Mouse (Mus musculus): ENCODE measurements around the gene Sema3a. TPM values are rescaled to one million over a fixed set of nuclear protein-coding genes. Genes with fewer than 3 reads are reported as not detected.
"Not testable (repeated sequence)": the region's sequence is repeated elsewhere in the genome, so short reads cannot be mapped to it uniquely, and the experiment has no call there.

Gene Sema3a
- polyA plus RNA-seq, 2 experiments, result 22.1 to 43.8 TPM

- H3K4me3 ChIP-seq (replicated peaks; ENCODE audit: low read length), result no peak overlapping the region
- H3K27ac ChIP-seq (replicated peaks; ENCODE audit: low read depth, low read length), result no peak overlapping the region
- no peak overlapping the region for H3K4me2 ChIP-seq (replicated peaks; ENCODE audit: low read depth, low read length, severe bottlenecking)
- no peaks in the 10 kb centered on the region for H3K4me1 ChIP-seq (ENCODE audit: control insufficient read depth, insufficient read depth, low read length)
- 88% methylated on average over 2 of the region's 2 CpGs for WGBS
- TF ChIP-seq POLR2A (IDR thresholded peaks at IDR 0.05; ENCODE audit: borderline replicate concordance, extremely low read depth, insufficient read depth, insufficient read length), result no peak
- H3K27me3 ChIP-seq (ENCODE audit: control insufficient read depth, insufficient read depth, low read length), result no peaks in the 10 kb centered on the region
- H3K36me3 ChIP-seq (ENCODE audit: control insufficient read depth, insufficient read depth, low read length), result peaks cover 9% of the 10 kb centered on the region
- no peak overlapping the region for H3K9ac ChIP-seq (ENCODE audit: low read depth, low read length, severe bottlenecking)
- DNase-seq (ENCODE audit: low spot score), result no peak
- no peak for ATAC-seq (ENCODE audit: low FRiP score, low read depth)
- H3K9me3 ChIP-seq (ENCODE audit: control insufficient read depth, low read length), result no peaks in the 10 kb centered on the region
Measured at GRCm38 (mm10) chr5:13594422-13594821, 469.2 kb downstream of the Sema3a start.

DNA sequence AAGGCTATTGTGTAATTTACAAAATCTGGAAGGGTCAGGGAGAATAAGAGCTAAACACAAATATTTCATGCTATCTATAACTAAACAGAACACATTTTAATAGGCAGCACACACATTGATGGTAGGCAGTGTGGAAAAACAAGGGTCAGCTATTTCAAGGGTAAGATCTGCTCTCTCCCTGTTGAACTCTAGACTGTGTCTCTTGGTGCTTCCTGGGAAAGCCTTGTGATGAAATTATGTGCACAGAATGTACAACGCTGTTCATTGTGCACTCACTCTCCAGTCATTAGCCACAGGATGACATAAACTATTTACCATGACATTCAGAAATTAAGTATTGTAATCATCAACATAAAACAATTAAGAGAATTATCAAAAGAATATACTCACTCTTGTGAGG is 486.4 kb downstream of the Sema3a start:
- WGBS, result 57% methylated on average over 1 of the region's 1 CpGs
- Histone ChIP-seq H3K4me1 (ENCODE audit: control insufficient read depth, insufficient read depth, low read length) (peaks cover 4% of the 10 kb centered on the region; the same call in 1 of the 2 replicates), H3K27me3 (ENCODE audit: control insufficient read depth, insufficient read depth, low read length) (no peaks in the 10 kb centered on the region), H3K36me3 (ENCODE audit: control insufficient read depth, insufficient read depth, low read length) (no peaks in the 10 kb centered on the region), H3K4me2 (replicated peaks; ENCODE audit: low read depth, low read length, severe bottlenecking) (no peak overlapping the region), H3K27ac (replicated peaks; ENCODE audit: low read depth, low read length) (no peak overlapping the region), H3K9ac (ENCODE audit: low read depth, low read length, severe bottlenecking) (no peak overlapping the region), H3K4me3 (replicated peaks; ENCODE audit: low read length) (no peak overlapping the region), H3K9me3 (ENCODE audit: control insufficient read depth, low read length) (no peaks in the 10 kb centered on the region)
- no peak for TF ChIP-seq POLR2A (IDR thresholded peaks at IDR 0.05; ENCODE audit: borderline replicate concordance, extremely low read depth, insufficient read depth, insufficient read length)
- DNase-seq (ENCODE audit: low spot score) (no peak), ATAC-seq (ENCODE audit: low FRiP score, low read depth) (no peak)

GRCm38 (mm10) chr5:13612088-13612487 is 486.9 kb downstream of the Sema3a start:
- Histone ChIP-seq H3K27ac (replicated peaks; ENCODE audit: low read depth, low read length) (no peak overlapping the region), H3K4me2 (replicated peaks; ENCODE audit: low read depth, low read length, severe bottlenecking) (no peak overlapping the region), H3K9ac (ENCODE audit: low read depth, low read length, severe bottlenecking) (no peak overlapping the region), H3K9me3 (ENCODE audit: control insufficient read depth, low read length) (no peaks in the 10 kb centered on the region), H3K4me1 (ENCODE audit: control insufficient read depth, insufficient read depth, low read length) (peaks cover 4% of the 10 kb centered on the region; the same call in 1 of the 2 replicates), H3K36me3 (ENCODE audit: control insufficient read depth, insufficient read depth, low read length) (no peaks in the 10 kb centered on the region), H3K4me3 (replicated peaks; ENCODE audit: low read length) (no peak overlapping the region), H3K27me3 (ENCODE audit: control insufficient read depth, insufficient read depth, low read length) (no peaks in the 10 kb centered on the region)
- ATAC-seq (ENCODE audit: low FRiP score, low read depth) (no peak), DNase-seq (ENCODE audit: low spot score) (no peak)
- 62% methylated on average over 2 of the region's 2 CpGs for WGBS
- no peak for TF ChIP-seq POLR2A (IDR thresholded peaks at IDR 0.05; ENCODE audit: borderline replicate concordance, extremely low read depth, insufficient read depth, insufficient read length)

DNA sequence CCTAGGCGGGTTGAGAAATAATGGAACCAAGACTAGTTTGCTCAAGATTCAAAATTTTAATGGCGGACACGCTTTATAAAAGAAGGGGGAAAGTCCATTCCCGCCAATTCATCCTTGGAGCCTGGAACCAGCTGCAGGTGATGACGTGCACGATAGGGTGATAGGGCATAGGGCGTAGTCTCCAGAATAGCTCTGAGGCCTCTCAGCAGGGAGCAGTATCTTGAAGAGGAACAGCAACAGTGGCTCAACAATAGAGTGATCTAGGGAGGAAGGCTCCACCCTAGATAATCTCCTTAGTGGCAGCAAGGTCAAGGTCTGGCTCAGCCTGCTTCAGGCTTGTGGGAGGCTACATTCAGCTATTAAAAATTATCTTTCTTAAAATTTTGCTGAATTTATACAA is 489.4 kb downstream of the Sema3a start:
- not testable (repeated sequence) for H3K4me2 ChIP-seq (replicated peaks; ENCODE audit: low read depth, low read length, severe bottlenecking)

GRCm38 (mm10) chr5:13615907-13616306 is 490.7 kb downstream of the Sema3a start:
- TF ChIP-seq POLR2A (IDR thresholded peaks at IDR 0.05; ENCODE audit: borderline replicate concordance, extremely low read depth, insufficient read depth, insufficient read length), result no peak
- DNase-seq (ENCODE audit: low spot score) (no peak), ATAC-seq (ENCODE audit: low FRiP score, low read depth) (no peak)
- Histone ChIP-seq H3K27ac (replicated peaks; ENCODE audit: low read depth, low read length) (no peak overlapping the region), H3K27me3 (ENCODE audit: control insufficient read depth, insufficient read depth, low read length) (no peaks in the 10 kb centered on the region), H3K4me2 (replicated peaks; ENCODE audit: low read depth, low read length, severe bottlenecking) (no peak overlapping the region), H3K36me3 (ENCODE audit: control insufficient read depth, insufficient read depth, low read length) (no peaks in the 10 kb centered on the region), H3K4me3 (replicated peaks; ENCODE audit: low read length) (no peak overlapping the region), H3K4me1 (ENCODE audit: control insufficient read depth, insufficient read depth, low read length) (peaks cover 4% of the 10 kb centered on the region; the same call in 1 of the 2 replicates), H3K9me3 (ENCODE audit: control insufficient read depth, low read length) (no peaks in the 10 kb centered on the region), H3K9ac (ENCODE audit: low read depth, low read length, severe bottlenecking) (no peak overlapping the region)
- 37% methylated on average over 2 of the region's 2 CpGs for WGBS

More for the DNA sequence above, 489.4 kb downstream of the Sema3a start:
- H3K4me1 ChIP-seq (ENCODE audit: control insufficient read depth, insufficient read depth, low read length); H3K27ac ChIP-seq (replicated peaks; ENCODE audit: low read depth, low read length); H3K9ac ChIP-seq (ENCODE audit: low read depth, low read length, severe bottlenecking); ATAC-seq (ENCODE audit: low FRiP score, low read depth); DNase-seq (ENCODE audit: low spot score); H3K9me3 ChIP-seq (ENCODE audit: control insufficient read depth, low read length); H3K36me3 ChIP-seq (ENCODE audit: control insufficient read depth, insufficient read depth, low read length); H3K4me3 ChIP-seq (replicated peaks; ENCODE audit: low read length); H3K27me3 ChIP-seq (ENCODE audit: control insufficient read depth, insufficient read depth, low read length): not testable (repeated sequence)
- WGBS, result 91% methylated on average over 7 of the region's 7 CpGs

- H3K27me3 ChIP-seq (ENCODE audit: control insufficient read depth, insufficient read depth, low read length), result no peaks in the 10 kb centered on the region
- ATAC-seq (ENCODE audit: low FRiP score, low read depth) (no peak), DNase-seq (ENCODE audit: low spot score) (no peak)
- 55% methylated on average over 7 of the region's 7 CpGs for WGBS
- no peak overlapping the region for H3K4me3 ChIP-seq (replicated peaks; ENCODE audit: low read length)
- H3K4me2 ChIP-seq (replicated peaks; ENCODE audit: low read depth, low read length, severe bottlenecking), result no peak overlapping the region
- H3K27ac ChIP-seq (replicated peaks; ENCODE audit: low read depth, low read length), result no peak overlapping the region
- no peaks in the 10 kb centered on the region for H3K9me3 ChIP-seq (ENCODE audit: control insufficient read depth, low read length)
- H3K36me3 ChIP-seq (ENCODE audit: control insufficient read depth, insufficient read depth, low read length), result no peaks in the 10 kb centered on the region
- TF ChIP-seq POLR2A (IDR thresholded peaks at IDR 0.05; ENCODE audit: borderline replicate concordance, extremely low read depth, insufficient read depth, insufficient read length), result no peak
- no peaks in the 10 kb centered on the region for H3K4me1 ChIP-seq (ENCODE audit: control insufficient read depth, insufficient read depth, low read length)
- H3K9ac ChIP-seq (ENCODE audit: low read depth, low read length, severe bottlenecking), result no peak overlapping the region
Measured at GRCm38 (mm10) chr5:13622578-13622977, 497.4 kb downstream of the Sema3a start.
